Comparison of ENCODE assay signal across 12 mouse cellular contexts in genomic region chr8:61824563-61824962, GRCm38 (mm10).
DNase-seq lines count a peak whose midpoint lies in the region; ATAC-seq lines count a peak whose summit lies in the region.
"Had no signal": no experiment of that assay in that cellular context is flagged by ENCODE, and none has a peak within 500 bp of the region (broad histone marks: within the 10 kb centered on the region; RNA-seq: fewer than 3 reads in every experiment).

No protein-coding gene starts in this region.

- no peaks in the 10 kb centered on the region for H3K36me3 ChIP-seq in limb, embryonic 11.5 days (ENCODE audit: control insufficient read depth, insufficient read depth, low read length)
- H3K36me3 ChIP-seq in limb, embryonic 10.5 days = no peaks in the 10 kb centered on the region
- peaks cover 3% of the 10 kb centered on the region; the same call in 1 of the 2 replicates for H3K36me3 ChIP-seq in heart, embryonic 13.5 days
- H3K36me3 ChIP-seq in stomach, embryonic 16.5 days (ENCODE audit: control insufficient read depth, insufficient read depth, low read length) = no peaks in the 10 kb centered on the region
- H3K36me3 ChIP-seq: limb, embryonic 13.5 days; neural tube, embryonic 13.5 days had no signal

- no peaks in the 10 kb centered on the region for H3K27me3 ChIP-seq in limb, embryonic 11.5 days (ENCODE audit: control insufficient read depth, insufficient read depth, low read length)
- no peaks in the 10 kb centered on the region for H3K27me3 ChIP-seq in limb, embryonic 10.5 days (ENCODE audit: low read depth, poor library complexity, severe bottlenecking)
- H3K27me3 ChIP-seq in heart, embryonic 13.5 days (replicated peaks) = no peaks in the 10 kb centered on the region
- H3K27me3 ChIP-seq in stomach, embryonic 16.5 days (ENCODE audit: control insufficient read depth, insufficient read depth, low read length) = no peaks in the 10 kb centered on the region
- H3K27me3 ChIP-seq: limb, embryonic 13.5 days; neural tube, embryonic 13.5 days had no signal

- DNase-seq in limb, embryonic 11.5 days (ENCODE audit: low spot score) = peak; percentile 14
- DNase-seq in limb, embryonic 10.5 days (ENCODE audit: low spot score) = no peak
- peak; percentile 40 for DNase-seq in large intestine, adult 2 months (ENCODE audit: low read depth, low spot score)
- no peak for DNase-seq in cerebellum, adult 11-12 months
- no peak for DNase-seq in spleen, adult 18-20 months
- DNase-seq in adipocyte (ENCODE audit: low spot score) = no peak
- DNase-seq: cerebellum, adult 2 months had no signal

- no peak overlapping the region for H3K4me3 ChIP-seq in limb, embryonic 11.5 days (ENCODE audit: low read depth, low read length)
- no peak overlapping the region for H3K4me3 ChIP-seq in limb, embryonic 10.5 days
- H3K4me3 ChIP-seq in heart, embryonic 13.5 days = no peak overlapping the region
- H3K4me3 ChIP-seq in stomach, embryonic 16.5 days (replicated peaks; ENCODE audit: low read length) = no peak overlapping the region
- H3K4me3 ChIP-seq: erythroblast, embryonic 14.5 days; limb, embryonic 13.5 days; neural tube, embryonic 13.5 days had no signal

- no peak overlapping the region for H3K27ac ChIP-seq in limb, embryonic 11.5 days (replicated peaks; ENCODE audit: low read depth, low read length)
- no peak overlapping the region for H3K27ac ChIP-seq in limb, embryonic 10.5 days
- H3K27ac ChIP-seq in heart, embryonic 13.5 days (replicated peaks) = 0 out of 2 replicates have a peak overlapping the region, but pooled peaks have one; percentile 3
- no peak overlapping the region for H3K27ac ChIP-seq in stomach, embryonic 16.5 days (ENCODE audit: low read length)
- H3K27ac ChIP-seq: limb, embryonic 13.5 days; neural tube, embryonic 13.5 days had no signal

- H3K9ac ChIP-seq in limb, embryonic 11.5 days (ENCODE audit: low read length) = no peak overlapping the region
- H3K9ac ChIP-seq in heart, embryonic 13.5 days = no peak overlapping the region
- no peak overlapping the region for H3K9ac ChIP-seq in stomach, embryonic 16.5 days (ENCODE audit: low read length)
- H3K9ac ChIP-seq: limb, embryonic 13.5 days; neural tube, embryonic 13.5 days had no signal

- peaks cover 9% of the 10 kb centered on the region; the same call in 1 of the 2 replicates for H3K4me1 ChIP-seq in limb, embryonic 11.5 days (ENCODE audit: control insufficient read depth, insufficient read depth, low read length)
- H3K4me1 ChIP-seq in limb, embryonic 10.5 days = peaks cover 23% of the 10 kb centered on the region
- H3K4me1 ChIP-seq in heart, embryonic 13.5 days = peaks cover 33% of the 10 kb centered on the region
- H3K4me1 ChIP-seq in stomach, embryonic 16.5 days (ENCODE audit: control insufficient read depth, insufficient read depth, low read length) = peaks cover 3% of the 10 kb centered on the region; the same call in 1 of the 2 replicates

- H3K9me3 ChIP-seq in limb, embryonic 11.5 days (ENCODE audit: control insufficient read depth, low read length) = no peaks in the 10 kb centered on the region
- no peaks in the 10 kb centered on the region for H3K9me3 ChIP-seq in limb, embryonic 10.5 days (replicated peaks)
- H3K9me3 ChIP-seq in heart, embryonic 13.5 days = no peaks in the 10 kb centered on the region
- H3K9me3 ChIP-seq in stomach, embryonic 16.5 days (replicated peaks; ENCODE audit: control insufficient read depth, low read length) = no peaks in the 10 kb centered on the region
- H3K9me3 ChIP-seq: limb, embryonic 13.5 days; neural tube, embryonic 13.5 days had no signal

- no peak overlapping the region for H3K4me2 ChIP-seq in limb, embryonic 11.5 days (ENCODE audit: low read depth, severe bottlenecking)
- peak overlapping the region; percentile 11; the same call in 1 of the 2 replicates for H3K4me2 ChIP-seq in heart, embryonic 13.5 days
- H3K4me2 ChIP-seq in stomach, embryonic 16.5 days (ENCODE audit: low read depth, low read length) = peak overlapping the region; percentile 11; the same call in 1 of the 2 replicates
- H3K4me2 ChIP-seq: limb, embryonic 13.5 days; neural tube, embryonic 13.5 days had no signal

- WGBS in limb, embryonic 11.5 days = 88% methylated on average over 3 of the region's 3 CpGs
- 85% methylated on average over 3 of the region's 3 CpGs for WGBS in limb, embryonic 10.5 days
- 26% methylated on average over 3 of the region's 3 CpGs for WGBS in heart, embryonic 13.5 days
- WGBS in large intestine, adult 2 months = 23% methylated on average over 3 of the region's 3 CpGs
- 50% methylated on average over 3 of the region's 3 CpGs for WGBS in stomach, embryonic 16.5 days

- no peak for ATAC-seq in limb, embryonic 11.5 days (ENCODE audit: insufficient number of reproducible peaks, low FRiP score, low TSS enrichment, low read depth)
- ATAC-seq in heart, embryonic 13.5 days (ENCODE audit: extremely low read depth, insufficient number of reproducible peaks, low FRiP score, low TSS enrichment) = peak; percentile 31; the same call in 1 of the 2 replicates
- ATAC-seq in stomach, embryonic 16.5 days (ENCODE audit: insufficient read depth, low FRiP score) = peak; percentile 62; the same call in 1 of the 2 replicates

Comparison
In these comparisons a context has a peak if more than half of its experiments do, and no peak if none do; other contexts are left out.
1. DNase-seq: peak in limb, embryonic 11.5 days (single experiment) and large intestine, adult 2 months (single experiment); none in limb, embryonic 10.5 days (single experiment), cerebellum, adult 11-12 months (single experiment), spleen, adult 18-20 months (0 of 2) and adipocyte (single experiment).